Mouse (Mus musculus) 3134 (cell line): ENCODE measurements around the gene Olfr345.

Experiments used
- DNase-seq: peaks from one replicate; pipeline ENCODE4 v3.0.0-alpha.2; 2011; ENCODE audit warnings: low spot score; ENCODE audit not compliant: insufficient read length; ENCODE audit errors: extremely low read depth

Olfr345 gene

GRCm38 (mm10) chr2:36639741-36640140 lies at the start of gene Olfr345:
TSS of gene Olfr345 (plus strand) at chr2:36640041.
- no peak for DNase-seq

GRCm38 (mm10) chr2:36685488-36685887 lies 45.6 kb downstream of the Olfr345 start, which contains the start of gene Olfr346:
TSS of gene Olfr346 (plus strand) at chr2:36685788.
- DNase-seq = no peak
